Comparison of ENCODE assay signal across 15 mouse cellular contexts in genomic region chr1:106464726-106465125, GRCm38 (mm10).
DNase-seq lines count a peak whose midpoint lies in the region; ATAC-seq and TF ChIP-seq lines count a peak whose summit lies in the region.
"Had no signal": no experiment of that assay in that cellular context is flagged by ENCODE, and none has a peak within 500 bp of the region (broad histone marks: within the 10 kb centered on the region; RNA-seq: fewer than 3 reads in every experiment).

No protein-coding gene starts in this region.

- ATAC-seq in forebrain, postnatal 0 days: no peak
- ATAC-seq in forebrain, embryonic 16.5 days: peak; percentile 65; the same call in 1 of the 2 replicates
- ATAC-seq in midbrain, postnatal 0 days (ENCODE audit: low FRiP score): no peak

- no peak overlapping the region for H3K9ac ChIP-seq in forebrain, postnatal 0 days
- H3K9ac ChIP-seq in forebrain, embryonic 16.5 days (replicated peaks; ENCODE audit: low read depth, low read length): no peak overlapping the region
- no peak overlapping the region for H3K9ac ChIP-seq in midbrain, postnatal 0 days (replicated peaks; ENCODE audit: low read length, poor library complexity, severe bottlenecking)

- H3K27ac ChIP-seq in forebrain, embryonic 10.5 days: 0 out of 2 replicates have a peak overlapping the region, but pooled peaks have one; percentile 40
- H3K27ac ChIP-seq in forebrain, postnatal 0 days (ENCODE audit: low read depth, low read length): no peak overlapping the region
- H3K27ac ChIP-seq in forebrain, embryonic 16.5 days (ENCODE audit: low read length): no peak overlapping the region
- no peak overlapping the region for H3K27ac ChIP-seq in midbrain, postnatal 0 days (ENCODE audit: low read depth, low read length)
- H3K27ac ChIP-seq in thymus, adult 2 months (ENCODE audit: control insufficient read depth, insufficient read depth, low read length): no peak overlapping the region
- H3K27ac ChIP-seq: gastrocnemius, adult 2 months; macrophage had no signal

- H3K9me3 ChIP-seq in forebrain, embryonic 10.5 days: no peaks in the 10 kb centered on the region
- H3K9me3 ChIP-seq in forebrain, postnatal 0 days (ENCODE audit: low read length): no peaks in the 10 kb centered on the region
- H3K9me3 ChIP-seq in forebrain, embryonic 16.5 days (ENCODE audit: control insufficient read depth, low read length): no peaks in the 10 kb centered on the region
- no peaks in the 10 kb centered on the region for H3K9me3 ChIP-seq in midbrain, postnatal 0 days (ENCODE audit: low read length)

- H3K4me1 ChIP-seq in forebrain, embryonic 10.5 days: peaks cover 22% of the 10 kb centered on the region
- H3K4me1 ChIP-seq in forebrain, postnatal 0 days (ENCODE audit: insufficient read depth): no peaks in the 10 kb centered on the region
- H3K4me1 ChIP-seq in forebrain, embryonic 16.5 days (replicated peaks; ENCODE audit: control insufficient read depth, insufficient read depth, low read length): peaks cover 8% of the 10 kb centered on the region; the same call in 1 of the 2 replicates
- no peaks in the 10 kb centered on the region for H3K4me1 ChIP-seq in midbrain, postnatal 0 days (ENCODE audit: insufficient read depth, low read length)
- no peaks in the 10 kb centered on the region for H3K4me1 ChIP-seq in thymus, adult 2 months (replicated peaks; ENCODE audit: control insufficient read depth, insufficient read depth, low read length)

- DNase-seq in forebrain, embryonic 10.5 days (ENCODE audit: extremely low spot score, low spot score): peak; percentile 51
- no peak for DNase-seq in forebrain, postnatal 0 days
- DNase-seq in embryo, embryonic 11 days: peak; percentile 23
- DNase-seq in midbrain, postnatal 0 days (ENCODE audit: low spot score): peak; percentile 16
- no peak for DNase-seq in adrenal gland, adult 18-20 months (ENCODE audit: low spot score in 2 of 2)
- DNase-seq in thymus, adult 2 months: no peak
- no peak for DNase-seq in frontal cortex, postnatal 14 days (ENCODE audit: low spot score in 2 of 2)
- DNase-seq: cerebellum, adult 9-11 months; gastrocnemius, adult 2 months; kidney, adult 8-10 months; layer of hippocampus, postnatal 36 days; lung, adult 2 months; spleen, adult 18-20 months had no signal

- TF ChIP-seq POLR2A in thymus, adult 2 months (IDR thresholded peaks at IDR 0.05; ENCODE audit: control insufficient read depth, extremely low read depth, insufficient read depth, low read length, poor library complexity): no peak

- WGBS in forebrain, embryonic 10.5 days: 24% methylated on average over 2 of the region's 2 CpGs
- 8% methylated on average over 2 of the region's 2 CpGs for WGBS in forebrain, postnatal 0 days
- 12% methylated on average over 2 of the region's 2 CpGs for WGBS in forebrain, embryonic 16.5 days
- WGBS in midbrain, postnatal 0 days: 12% methylated on average over 2 of the region's 2 CpGs
- WGBS in thymus, adult 2 months: 88% methylated on average over 2 of the region's 2 CpGs

- peaks cover 39% of the 10 kb centered on the region for H3K27me3 ChIP-seq in forebrain, embryonic 10.5 days (ENCODE audit: poor library complexity, severe bottlenecking)
- no peaks in the 10 kb centered on the region for H3K27me3 ChIP-seq in forebrain, postnatal 0 days (ENCODE audit: insufficient read depth, low read length)
- H3K27me3 ChIP-seq in forebrain, embryonic 16.5 days (replicated peaks; ENCODE audit: control insufficient read depth, insufficient read depth, low read length): no peaks in the 10 kb centered on the region
- H3K27me3 ChIP-seq in midbrain, postnatal 0 days (ENCODE audit: insufficient read depth, low read length): no peaks in the 10 kb centered on the region
- H3K27me3 ChIP-seq in thymus, adult 2 months (ENCODE audit: control insufficient read depth, insufficient read depth, low read length): no peaks in the 10 kb centered on the region

- no peaks in the 10 kb centered on the region for H3K36me3 ChIP-seq in forebrain, embryonic 10.5 days (replicated peaks)
- H3K36me3 ChIP-seq in forebrain, postnatal 0 days (ENCODE audit: insufficient read depth): no peaks in the 10 kb centered on the region
- no peaks in the 10 kb centered on the region for H3K36me3 ChIP-seq in forebrain, embryonic 16.5 days (ENCODE audit: control insufficient read depth, insufficient read depth)
- H3K36me3 ChIP-seq in midbrain, postnatal 0 days (ENCODE audit: insufficient read depth, low read length): no peaks in the 10 kb centered on the region
- no peaks in the 10 kb centered on the region for H3K36me3 ChIP-seq in thymus, adult 2 months (ENCODE audit: control insufficient read depth, insufficient read depth, low read length)

- no peak overlapping the region for H3K4me2 ChIP-seq in forebrain, postnatal 0 days (ENCODE audit: low read depth)
- no peak overlapping the region for H3K4me2 ChIP-seq in forebrain, embryonic 16.5 days (ENCODE audit: low read length)
- H3K4me2 ChIP-seq in midbrain, postnatal 0 days (ENCODE audit: low read depth, low read length, poor library complexity, severe bottlenecking): no peak overlapping the region

- TF ChIP-seq CTCF in forebrain, postnatal 0 days (IDR thresholded peaks at IDR 0.05; ENCODE audit: low read depth): no peak
- TF ChIP-seq CTCF in midbrain, postnatal 0 days (IDR thresholded peaks at IDR 0.05): no peak
- TF ChIP-seq CTCF in thymus, adult 2 months (IDR thresholded peaks at IDR 0.05; ENCODE audit: borderline replicate concordance, control insufficient read depth, extremely low read depth, insufficient read depth, low read length, poor library complexity): no peak

- H3K4me3 ChIP-seq in forebrain, embryonic 10.5 days: no peak overlapping the region
- H3K4me3 ChIP-seq in forebrain, postnatal 0 days (ENCODE audit: low read depth, low read length): no peak overlapping the region
- H3K4me3 ChIP-seq in forebrain, embryonic 16.5 days (replicated peaks; ENCODE audit: low read length): no peak overlapping the region
- no peak overlapping the region for H3K4me3 ChIP-seq in midbrain, postnatal 0 days (ENCODE audit: low read depth, low read length)
- no peak overlapping the region for H3K4me3 ChIP-seq in thymus, adult 2 months (ENCODE audit: control insufficient read depth, insufficient read depth, low read length)
- H3K4me3 ChIP-seq: gastrocnemius, adult 2 months had no signal

Comparison
In these comparisons a context has a peak if more than half of its experiments do, and no peak if none do; other contexts are left out.
1. DNase-seq: peak in forebrain, embryonic 10.5 days (single experiment), embryo, embryonic 11 days (single experiment) and midbrain, postnatal 0 days (single experiment); none in forebrain, postnatal 0 days (single experiment), adrenal gland, adult 18-20 months (0 of 2), thymus, adult 2 months (single experiment) and frontal cortex, postnatal 14 days (0 of 2).